Mouse (Mus musculus): ENCODE data around the gene Lingo3.

Gene Lingo3

GRCm38 (mm10) chr10:80804340-80804739, 39.5 kb downstream of the Lingo3 start:
- in situ Hi-C loops (cut with MboI; ENCODE audit: unreplicated experiment in 2 of 2), result no loop called here

DNA sequence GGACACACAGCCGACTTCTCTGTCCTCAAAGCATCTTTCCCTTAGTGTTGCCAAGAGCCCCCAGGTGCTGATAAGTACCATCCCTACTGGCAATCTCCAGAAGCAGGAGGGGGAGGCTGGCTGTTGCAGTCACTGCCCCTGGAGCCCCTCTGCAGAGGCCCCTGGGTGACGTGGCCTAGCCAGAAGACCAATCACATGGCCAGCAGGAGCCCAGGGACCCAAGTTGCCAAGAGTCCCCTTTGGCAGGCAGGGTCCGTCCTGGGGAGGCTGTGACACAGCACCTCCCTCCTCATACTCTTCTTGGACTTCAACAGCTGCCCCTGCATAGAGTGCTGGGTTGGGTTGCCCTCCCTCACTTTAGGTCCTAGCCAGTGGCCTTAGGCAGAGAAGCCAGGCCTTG, 40.8 kb downstream of the Lingo3 start:
- in situ Hi-C loops (cut with MboI; ENCODE audit: unreplicated experiment in 2 of 2), result no loop called here

DNA sequence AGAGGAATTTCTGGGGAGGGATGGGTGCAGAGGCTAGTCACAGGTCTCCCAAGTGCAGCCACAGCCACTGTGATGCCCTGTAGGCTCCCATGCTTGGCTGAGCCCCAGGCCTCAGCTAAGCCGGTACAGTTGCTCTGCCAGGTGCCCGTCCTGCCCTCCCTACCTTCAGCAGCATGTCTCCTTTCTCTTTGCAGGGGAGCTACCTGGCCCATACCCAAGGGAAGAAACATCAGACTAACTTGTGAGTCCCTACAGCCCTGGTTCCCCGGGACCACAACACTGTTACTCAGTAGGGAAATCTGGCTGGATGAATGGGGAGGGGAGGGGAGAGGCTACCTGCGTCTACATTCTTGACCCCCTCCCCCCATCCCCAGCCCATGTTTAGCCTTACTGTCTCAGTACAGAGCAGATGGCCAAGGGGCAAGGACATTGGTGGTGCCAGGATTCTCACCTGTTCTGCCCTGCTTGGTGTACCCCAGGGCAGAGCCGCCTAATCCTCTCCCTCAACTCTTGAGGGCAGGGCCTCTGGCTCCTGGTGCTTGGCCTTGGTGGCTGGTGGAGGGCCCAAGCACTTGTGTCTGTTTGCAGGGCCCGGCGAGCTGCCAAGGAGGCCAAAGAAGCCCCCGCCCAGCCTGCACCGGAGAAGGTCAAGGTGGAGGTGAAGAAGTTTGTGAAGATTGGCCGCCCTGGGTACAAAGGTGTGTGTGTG, 41.5 kb downstream of the Lingo3 start:
- in situ Hi-C loops (cut with MboI; ENCODE audit: unreplicated experiment in 2 of 2), result no loop called here

DNA sequence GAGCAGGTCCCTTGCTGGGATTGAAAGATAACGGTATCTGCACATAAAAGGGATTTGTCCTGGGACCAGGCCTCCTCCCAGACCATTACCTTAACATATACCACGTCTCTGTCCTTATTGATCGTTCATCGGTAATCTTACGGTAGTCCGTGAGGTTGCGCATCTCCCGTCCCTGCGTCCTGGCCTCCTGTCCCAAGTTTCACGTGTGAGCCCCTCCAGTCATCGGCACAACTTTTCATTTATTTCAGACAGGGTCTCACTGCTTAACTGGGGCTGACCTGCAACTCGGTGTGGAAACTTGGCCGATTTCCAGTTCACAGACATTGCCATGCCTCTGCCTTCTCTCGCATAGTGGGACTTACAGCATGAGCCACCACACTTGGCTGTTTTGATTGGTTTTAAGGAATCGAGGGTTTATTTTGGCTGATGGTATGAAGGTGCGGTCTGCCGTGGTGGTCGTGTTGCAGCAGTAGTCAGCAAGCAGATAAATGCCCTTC, 44.7 kb downstream of the Lingo3 start:
- in situ Hi-C loops (cut with MboI; ENCODE audit: unreplicated experiment in 2 of 2), result no loop called here

GRCm38 (mm10) chr10:80798150-80799006, 45.5 kb downstream of the Lingo3 start, which contains the start of the genes Sf3a2 and Plekhj1:
Gene Sf3a2, plus strand, starts transcription at chr10:80798198.
Gene Plekhj1, minus strand, starts transcription at chr10:80798626.
- in situ Hi-C loops (cut with MboI; ENCODE audit: unreplicated experiment in 2 of 2), result no loop called here

- in situ Hi-C loops (cut with MboI; ENCODE audit: unreplicated experiment in 2 of 2), result no loop called here
These were observed 46.4 kb downstream of the Lingo3 start for GRCm38 (mm10) chr10:80797186-80798149.

DNA sequence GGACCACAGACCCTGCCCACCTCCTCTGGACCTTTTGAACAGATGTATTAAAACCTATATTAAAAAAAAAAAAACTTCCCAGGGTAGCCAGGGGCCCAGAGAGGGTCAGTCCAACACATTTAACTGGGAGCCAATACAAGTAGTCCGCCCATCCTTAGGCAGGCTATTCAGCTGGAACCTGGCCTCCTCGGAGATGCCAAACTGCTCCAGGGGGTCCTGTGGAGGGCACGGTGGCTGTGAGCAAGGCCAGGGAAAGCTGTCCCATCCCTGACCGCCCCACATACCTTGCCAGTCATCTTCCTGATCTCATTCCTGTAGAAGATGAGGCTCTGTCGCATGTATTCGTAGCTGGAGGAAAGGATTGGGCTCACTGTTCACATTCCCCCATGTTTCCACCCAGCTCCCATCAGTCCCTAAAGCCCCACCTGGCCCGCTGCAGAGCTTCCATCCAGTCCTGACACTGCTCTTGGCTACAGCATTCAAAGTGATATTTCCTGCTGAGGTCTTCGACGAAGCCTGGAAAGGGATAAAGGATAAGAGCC, 47.5 kb downstream of the Lingo3 start:
- in situ Hi-C loops (cut with MboI; ENCODE audit: unreplicated experiment in 2 of 2), result no loop called here

- in situ Hi-C loops (cut with MboI; ENCODE audit: unreplicated experiment in 2 of 2), result no loop called here
These were observed 49.1 kb downstream of the Lingo3 start for GRCm38 (mm10) chr10:80794750-80795149.

- in situ Hi-C loops (cut with MboI; ENCODE audit: unreplicated experiment in 2 of 2), result no loop called here
These were observed 50.0 kb downstream of the Lingo3 start for GRCm38 (mm10) chr10:80793803-80794202.

DNA sequence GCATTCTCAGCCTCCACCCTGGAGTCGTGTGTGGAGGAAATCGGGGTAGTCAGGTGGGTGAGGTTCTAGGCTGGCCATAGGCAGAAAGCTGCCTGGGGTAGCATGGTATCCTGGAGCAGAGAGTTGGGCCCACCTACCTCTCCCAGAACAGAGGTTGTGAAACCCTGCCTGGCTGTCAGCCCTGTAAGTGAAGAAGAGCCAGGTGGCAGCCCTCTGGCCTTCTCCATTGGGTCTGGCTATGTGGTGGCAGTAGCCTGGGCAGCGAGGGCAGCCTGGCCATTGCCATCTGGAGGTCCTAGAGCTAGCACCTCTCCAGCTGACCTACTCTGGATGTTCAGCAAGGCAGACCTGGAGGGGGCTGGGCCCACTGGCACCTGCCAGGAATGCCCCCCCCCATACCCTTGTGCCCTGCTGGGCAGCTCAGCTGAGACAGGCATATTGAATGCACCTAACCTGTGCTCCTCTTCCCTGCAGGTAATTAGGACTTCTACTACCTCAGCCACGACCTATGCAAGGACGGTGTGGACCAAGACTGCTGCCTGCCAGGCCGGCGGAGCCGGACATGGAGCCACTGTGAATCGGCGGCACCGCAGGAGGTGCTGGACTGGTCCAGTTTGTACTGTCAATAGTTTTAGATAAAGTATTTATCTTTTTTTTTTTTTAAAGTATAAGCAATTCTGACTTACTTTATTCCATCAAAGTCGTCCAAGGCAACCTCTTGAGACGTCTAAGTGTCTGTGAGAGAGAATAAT, 50.6 kb downstream of the Lingo3 start:
- in situ Hi-C loops (cut with MboI; ENCODE audit: unreplicated experiment in 2 of 2), result no loop called here

- in situ Hi-C loops (cut with MboI; ENCODE audit: unreplicated experiment in 2 of 2), result no loop called here
These were observed 51.4 kb downstream of the Lingo3 start for GRCm38 (mm10) chr10:80792175-80793032.

GRCm38 (mm10) chr10:80791476-80792174, 52.2 kb downstream of the Lingo3 start:
- in situ Hi-C loops (cut with MboI; ENCODE audit: unreplicated experiment in 2 of 2), result no loop called here

- in situ Hi-C loops (cut with MboI; ENCODE audit: unreplicated experiment in 2 of 2), result no loop called here
These were observed 53.0 kb downstream of the Lingo3 start for GRCm38 (mm10) chr10:80790761-80791404.

DNA sequence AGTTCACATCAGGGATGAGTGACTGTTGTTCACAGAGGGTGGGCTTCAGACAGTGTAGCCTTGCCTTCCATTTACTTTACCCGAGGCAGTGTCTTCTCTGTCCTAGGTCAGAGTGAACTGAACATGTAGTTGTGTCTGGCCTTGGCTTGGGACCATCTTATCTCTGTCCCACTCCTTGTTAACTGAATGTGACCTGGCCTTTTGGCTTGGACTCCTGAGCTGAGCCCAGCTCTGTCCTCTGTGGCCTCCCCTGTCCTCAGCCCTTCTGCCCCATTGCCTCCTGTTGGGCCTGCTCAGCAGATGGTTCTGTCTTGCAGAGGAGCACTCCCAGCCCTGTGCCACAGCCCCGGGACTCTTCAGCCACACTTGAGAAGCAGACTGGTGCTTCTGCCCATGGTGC, 56.3 kb downstream of the Lingo3 start:
- in situ Hi-C loops (cut with MboI; ENCODE audit: unreplicated experiment in 2 of 2), result no loop called here

GRCm38 (mm10) chr10:80785963-80786362, 57.9 kb downstream of the Lingo3 start:
- in situ Hi-C loops (cut with MboI; ENCODE audit: unreplicated experiment in 2 of 2), result no loop called here

GRCm38 (mm10) chr10:80784871-80785270, 59.0 kb downstream of the Lingo3 start:
- in situ Hi-C loops (cut with MboI; ENCODE audit: unreplicated experiment in 2 of 2), result no loop called here

DNA sequence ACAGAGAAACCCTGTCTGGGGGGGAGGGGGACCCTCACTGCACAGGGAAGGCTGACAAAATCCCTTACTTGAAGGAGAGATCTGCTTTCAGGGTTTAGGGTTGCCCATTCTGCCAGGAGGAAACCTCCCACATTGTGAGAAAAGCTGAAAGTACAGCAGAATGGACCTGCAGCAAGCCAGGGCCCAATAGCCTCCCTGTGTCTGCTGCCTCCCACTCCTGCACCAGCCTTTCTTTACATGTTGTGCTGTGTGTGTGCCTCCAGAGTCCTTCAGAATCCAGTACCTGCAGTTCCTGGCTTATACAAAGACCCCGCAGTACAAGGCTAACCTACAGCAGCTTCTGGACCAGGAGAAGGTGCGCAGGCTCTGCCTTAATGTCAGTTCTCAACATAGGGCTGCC, 59.5 kb downstream of the Lingo3 start:
- in situ Hi-C loops (cut with MboI; ENCODE audit: unreplicated experiment in 2 of 2), result no loop called here

Measured in v-Abl transformed pro-B cells (cell line).